Mouse (Mus musculus) megakaryocyte, embryonic 14.5 days (primary cell): ENCODE results near the gene Adam15. TPM values are rescaled to one million over a fixed set of nuclear protein-coding genes. Genes with fewer than 3 reads are reported as not detected.

ENCODE experiments used
- H3K27me3 ChIP-seq: replicated peaks from 2 replicates; pipeline ENCODE3; 2012; ENCODE audit warnings: inconsistent platforms
- H3K36me3 ChIP-seq: replicated peaks from 2 replicates; pipeline ENCODE3; 2012; ENCODE audit warnings: low read length, inconsistent platforms, mixed read lengths
- H3K4me1 ChIP-seq: 2 replicates; pipeline ENCODE4 v1.6.1; 2012; ENCODE audit warnings: inconsistent platforms
- H3K4me3 ChIP-seq: replicated peaks from 2 replicates; pipeline ENCODE3; 2012; ENCODE audit warnings: moderate library complexity, mild to moderate bottlenecking, inconsistent platforms
- H3K9me3 ChIP-seq: 2 replicates; pipeline ENCODE4 v1.6.1; 2012; ENCODE audit warnings: inconsistent platforms
- FLI1 ChIP-seq: IDR thresholded peaks from 2 replicates; pipeline ENCODE4 v1.6.1; 2012; ENCODE audit warnings: low read length, inconsistent platforms, mixed read lengths
- GATA1 ChIP-seq: IDR thresholded peaks from 3 replicates; pipeline ENCODE4 v1.6.1; 2012; ENCODE audit warnings: mixed read lengths, low read length, inconsistent platforms, borderline replicate concordance
- polyA plus RNA-seq: library from polyadenylated mRNA; stranded (reverse); fragments of >175 nt; gene quantifications from 2 replicates; pipeline ENCODE4 v1.2.3, GENCODE M21; 2012; ENCODE audit warnings: low replicate concordance; ENCODE audit not compliant: insufficient read depth

Gene Adam15
- polyA plus RNA-seq, 1 experiment, result 135 TPM

DNA sequence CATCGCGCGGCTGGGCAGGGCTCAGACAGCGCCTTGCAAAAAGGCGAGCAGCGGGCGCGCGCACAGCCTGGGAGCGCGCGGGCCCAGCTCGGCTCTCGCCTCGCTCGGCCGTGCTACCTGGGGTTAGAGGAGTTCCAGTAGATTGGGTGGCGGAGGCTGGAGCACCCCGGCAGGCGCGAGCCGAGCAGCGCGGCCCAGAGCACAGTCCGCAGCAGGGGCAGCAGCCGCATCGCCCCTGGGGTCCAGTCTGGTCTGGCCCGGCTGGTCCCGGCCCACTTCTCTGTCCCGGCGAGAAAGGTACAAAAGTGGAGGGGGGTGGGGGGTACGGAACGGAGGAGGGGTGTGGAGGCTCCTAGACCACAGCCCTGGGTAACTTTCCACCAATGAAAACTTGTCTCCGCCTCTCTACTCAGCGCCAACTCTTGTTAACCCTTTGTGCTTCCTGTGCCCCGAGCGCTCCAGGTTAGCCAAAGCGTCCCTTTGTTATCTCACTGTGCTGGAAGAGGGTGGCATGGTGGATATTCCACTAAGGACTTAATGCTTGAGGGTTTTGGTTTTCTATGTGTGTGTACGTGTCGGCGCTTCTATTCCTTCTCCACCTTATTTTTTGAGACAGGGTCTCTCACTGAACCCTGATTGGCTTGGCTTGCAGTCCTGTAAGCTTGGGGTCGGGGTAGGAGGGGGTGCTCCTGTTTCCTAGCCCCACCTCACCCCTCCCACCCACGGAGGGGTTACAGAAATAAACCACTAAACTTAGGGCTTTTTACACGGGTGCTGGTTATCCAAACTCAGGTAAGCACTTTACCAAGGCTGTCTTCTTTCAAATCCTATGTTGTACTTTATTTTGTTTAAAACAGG is 11.8 kb downstream of the Adam15 start, which contains the start of gene Efna4:
TSS of gene Efna4 (minus strand) at position 308 of the 858 bp plus-strand sequence.
- TF ChIP-seq GATA1 (no peak), FLI1 (no peak)
- Histone ChIP-seq H3K36me3 (peaks cover 32% of the 10 kb centered on the region), H3K4me3 (peak within 1 kb of the TSS; percentile 90), H3K9me3 (no peaks in the 10 kb centered on the region), H3K4me1 (peaks cover 25% of the 10 kb centered on the region), H3K27me3 (peaks cover 84% of the 10 kb centered on the region)

GRCm38 (mm10) chr3:89337062-89337720 is 12.6 kb downstream of the Adam15 start:
- H3K4me3 ChIP-seq, result peak overlapping the region; percentile 90
- no peaks in the 10 kb centered on the region for H3K9me3 ChIP-seq
- TF ChIP-seq GATA1 (no peak), FLI1 (no peak)
- H3K36me3 ChIP-seq, result peaks cover 24% of the 10 kb centered on the region
- H3K4me1 ChIP-seq, result peaks cover 25% of the 10 kb centered on the region
- peaks cover 89% of the 10 kb centered on the region for H3K27me3 ChIP-seq

- H3K4me1 ChIP-seq, result peaks cover 25% of the 10 kb centered on the region
- no peak for TF ChIP-seq GATA1
- H3K4me3 ChIP-seq, result no peak overlapping the region
- H3K9me3 ChIP-seq, result no peaks in the 10 kb centered on the region
- H3K36me3 ChIP-seq, result peaks cover 18% of the 10 kb centered on the region
- peaks cover 91% of the 10 kb centered on the region for H3K27me3 ChIP-seq
Observed at GRCm38 (mm10) chr3:89336529-89336928, 13.3 kb downstream of the Adam15 start.

DNA sequence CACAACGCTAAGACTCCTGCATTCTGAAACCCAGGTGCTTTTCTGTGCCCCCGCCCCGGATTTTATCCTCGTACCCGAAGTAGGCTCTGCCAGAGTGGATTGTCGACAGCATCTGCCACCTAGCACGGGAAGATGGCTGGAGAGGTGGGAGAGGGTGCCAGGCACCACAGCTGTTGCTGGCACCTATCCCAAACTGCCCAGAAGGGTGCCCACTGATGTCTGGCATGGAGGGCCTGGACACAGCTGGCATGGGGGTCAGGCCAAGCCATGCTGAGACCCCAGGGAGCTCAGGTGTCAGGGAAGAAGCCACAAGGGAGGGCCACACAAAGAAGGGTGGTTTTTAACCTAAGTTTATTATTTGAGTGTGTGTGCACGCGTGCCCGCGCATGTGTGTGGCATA is 16.7 kb downstream of the Adam15 start:
- H3K4me3 ChIP-seq, result no peak overlapping the region
- TF ChIP-seq GATA1 (no peak), FLI1 (no peak)
- H3K36me3 ChIP-seq, result no peaks in the 10 kb centered on the region
- H3K27me3 ChIP-seq, result peaks cover 96% of the 10 kb centered on the region
- H3K9me3 ChIP-seq, result no peaks in the 10 kb centered on the region
- peaks cover 17% of the 10 kb centered on the region for H3K4me1 ChIP-seq

- peaks cover 11% of the 10 kb centered on the region for H3K4me1 ChIP-seq
- no peaks in the 10 kb centered on the region for H3K9me3 ChIP-seq
- H3K4me3 ChIP-seq, result no peak overlapping the region
- H3K27me3 ChIP-seq, result peaks cover 96% of the 10 kb centered on the region
- TF ChIP-seq GATA1, result no peak
- no peak for TF ChIP-seq FLI1
- no peaks in the 10 kb centered on the region for H3K36me3 ChIP-seq
Observed at GRCm38 (mm10) chr3:89332476-89332875, 17.3 kb downstream of the Adam15 start.

DNA sequence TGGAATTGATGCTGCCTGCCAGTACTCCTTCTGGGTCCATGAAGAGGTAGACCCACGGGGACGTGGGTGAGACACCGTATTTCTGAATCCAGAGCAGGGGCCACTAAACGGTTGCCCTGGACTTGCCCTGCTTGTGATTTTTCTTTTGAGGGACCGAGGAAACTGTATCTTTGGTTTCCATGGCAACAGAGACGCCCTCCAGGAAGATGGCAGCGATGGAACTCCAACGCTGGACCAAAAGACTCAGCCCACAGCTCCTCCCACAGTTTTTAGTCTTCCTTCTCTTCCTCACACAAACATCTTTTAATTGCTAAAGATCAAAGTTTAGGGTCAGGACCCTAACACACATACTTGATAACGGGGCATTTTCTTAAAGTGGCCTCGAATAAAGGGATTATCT is 17.8 kb downstream of the Adam15 start:
- H3K4me3 ChIP-seq, result no peak overlapping the region
- peaks cover 7% of the 10 kb centered on the region; the same call in 1 of the 2 replicates for H3K4me1 ChIP-seq
- H3K36me3 ChIP-seq, result no peaks in the 10 kb centered on the region
- peaks cover 96% of the 10 kb centered on the region for H3K27me3 ChIP-seq
- TF ChIP-seq FLI1 (no peak), GATA1 (no peak)
- no peaks in the 10 kb centered on the region for H3K9me3 ChIP-seq

GRCm38 (mm10) chr3:89331561-89331960 is 18.2 kb downstream of the Adam15 start:
- no peaks in the 10 kb centered on the region for H3K9me3 ChIP-seq
- peaks cover 5% of the 10 kb centered on the region; the same call in 1 of the 2 replicates for H3K4me1 ChIP-seq
- H3K27me3 ChIP-seq, result peaks cover 96% of the 10 kb centered on the region
- H3K36me3 ChIP-seq, result no peaks in the 10 kb centered on the region
- H3K4me3 ChIP-seq, result no peak overlapping the region
- TF ChIP-seq FLI1, result no peak
- no peak for TF ChIP-seq GATA1

DNA sequence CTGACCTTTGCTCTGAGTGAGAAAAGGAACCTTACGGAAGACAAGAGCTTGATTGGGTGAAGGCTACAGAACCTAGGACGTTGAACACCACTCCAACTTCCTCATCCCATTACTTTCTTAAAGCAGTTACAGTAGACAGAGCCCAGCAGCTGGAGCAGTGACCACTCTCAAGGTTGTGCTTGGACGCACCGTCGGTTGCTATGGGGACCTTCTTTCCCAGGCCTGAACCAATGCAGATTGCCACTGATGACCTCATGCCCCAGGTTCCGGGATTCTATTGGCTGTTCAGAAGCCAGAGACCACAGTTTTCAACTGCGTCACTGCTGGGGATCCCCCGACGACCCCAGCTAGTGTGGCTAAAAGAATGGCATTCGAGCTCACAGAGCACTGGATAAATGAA is 18.8 kb downstream of the Adam15 start:
- TF ChIP-seq GATA1, result no peak
- no peak for TF ChIP-seq FLI1
- H3K4me1 ChIP-seq, result peaks cover 5% of the 10 kb centered on the region; the same call in 1 of the 2 replicates
- no peak overlapping the region for H3K4me3 ChIP-seq
- H3K36me3 ChIP-seq, result no peaks in the 10 kb centered on the region
- no peaks in the 10 kb centered on the region for H3K9me3 ChIP-seq
- H3K27me3 ChIP-seq, result peaks cover 96% of the 10 kb centered on the region

GRCm38 (mm10) chr3:89330346-89330745 is 19.4 kb downstream of the Adam15 start:
- Histone ChIP-seq H3K4me1 (peaks cover 5% of the 10 kb centered on the region; the same call in 1 of the 2 replicates), H3K4me3 (no peak overlapping the region), H3K36me3 (no peaks in the 10 kb centered on the region), H3K9me3 (no peaks in the 10 kb centered on the region), H3K27me3 (peaks cover 96% of the 10 kb centered on the region)
- TF ChIP-seq FLI1, result no peak
- no peak for TF ChIP-seq GATA1

GRCm38 (mm10) chr3:89328623-89329022 is 21.2 kb downstream of the Adam15 start:
- no peaks in the 10 kb centered on the region for H3K36me3 ChIP-seq
- H3K9me3 ChIP-seq, result no peaks in the 10 kb centered on the region
- no peak overlapping the region for H3K4me3 ChIP-seq
- H3K4me1 ChIP-seq, result peaks cover 5% of the 10 kb centered on the region; the same call in 1 of the 2 replicates
- TF ChIP-seq GATA1 (no peak), FLI1 (no peak)
- peaks cover 93% of the 10 kb centered on the region for H3K27me3 ChIP-seq
